Mouse (Mus musculus): ENCODE measurements around the gene Lhfpl2. TPM values are rescaled to one million over a fixed set of nuclear protein-coding genes. Genes with fewer than 3 reads are reported as not detected.

Gene Lhfpl2
- under 1 TPM; 0.18 to 0.41 TPM for total RNA-seq (2023)

DNA sequence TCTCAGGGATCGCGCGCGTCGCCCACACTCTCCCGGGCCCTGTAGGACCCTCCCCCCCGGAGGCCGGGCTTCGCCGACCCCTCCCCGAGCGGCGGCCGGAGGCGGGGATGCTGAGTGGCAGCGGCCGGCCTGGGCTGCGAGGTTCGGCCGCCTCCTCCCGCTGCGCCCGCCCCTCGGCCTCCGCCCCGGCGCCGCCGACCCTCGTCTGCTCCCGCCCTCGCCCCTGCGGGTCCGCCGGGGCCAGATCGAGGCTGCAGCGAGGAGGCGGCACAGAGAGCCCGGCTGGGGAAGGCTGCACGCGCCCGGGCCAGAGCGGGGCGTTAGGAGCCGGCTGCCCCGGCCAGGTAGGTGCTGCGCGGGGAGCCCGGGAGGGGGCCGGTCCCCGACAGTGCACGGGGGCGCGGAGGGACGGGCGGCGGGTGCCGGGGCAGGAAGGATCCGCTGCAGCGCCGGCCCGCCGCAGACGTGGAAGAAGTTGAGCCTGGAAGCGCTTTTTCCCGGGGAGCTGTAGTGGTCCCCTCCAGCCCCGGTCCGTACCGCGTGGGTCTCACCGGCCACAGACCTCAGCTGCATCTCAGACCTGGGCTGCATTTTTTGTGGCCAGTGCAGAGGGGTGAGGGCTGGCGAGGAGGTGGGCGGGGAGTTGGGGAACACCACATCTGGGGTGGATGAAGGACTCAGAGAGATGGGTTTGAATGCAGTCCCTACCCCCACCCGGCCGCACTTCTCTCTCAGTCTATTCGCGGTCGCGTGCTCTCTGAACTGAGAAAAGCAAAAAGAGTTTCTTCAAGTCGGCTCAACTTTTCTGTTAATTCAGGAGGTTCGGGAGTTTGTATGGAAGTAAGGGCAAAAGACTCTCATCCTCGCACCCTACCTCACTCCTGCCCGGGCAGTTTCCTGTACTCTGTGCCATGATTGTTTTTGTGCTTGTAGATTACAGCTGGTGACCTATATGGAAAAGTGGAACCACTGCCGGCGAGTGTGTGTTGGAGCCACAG, at the start of gene Lhfpl2:
Lhfpl2 (plus strand) TSS at position 234 of the 998 bp plus-strand sequence.

Other genes with a start within 250 kb of the Lhfpl2 start
- gene Scamp1, start 228.1 kb downstream of the Lhfpl2 start, total RNA-seq (2023): 1 to 10 TPM; 1.2 to 2.2 TPM